Mouse (Mus musculus): ENCODE data around the gene Pik3r5.

Pik3r5 gene

GRCm38 (mm10) chr11:68531941-68532535, 100.1 kb downstream of the Pik3r5 start:
- DNase-seq: no peak

- DNase-seq: no peak
Measured at GRCm38 (mm10) chr11:68532773-68533172, 100.9 kb downstream of the Pik3r5 start.

DNA sequence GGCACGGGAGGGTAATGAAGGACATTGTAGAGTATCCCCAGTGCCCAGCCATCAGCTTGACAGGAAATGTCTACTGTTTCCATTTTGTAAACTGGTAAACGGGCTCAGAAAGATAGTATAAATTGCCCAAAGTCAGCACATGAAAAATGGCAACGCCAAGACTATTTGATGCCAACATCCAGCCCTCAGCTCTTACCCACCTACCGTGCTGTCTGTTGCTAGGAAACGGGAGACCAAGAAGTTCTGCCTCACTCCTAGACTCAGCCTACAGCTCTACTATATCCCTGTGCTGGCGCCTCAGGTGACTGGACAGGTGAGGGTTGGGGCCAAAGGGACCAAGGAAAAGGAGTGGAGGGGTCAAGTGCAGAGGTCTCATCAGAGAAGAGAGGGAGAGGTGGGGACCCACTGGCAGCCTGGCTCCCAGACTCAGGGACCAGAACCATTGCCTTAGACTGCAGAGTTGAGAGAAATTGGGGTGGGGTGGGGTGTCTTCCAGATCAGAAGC, 102.1 kb downstream of the Pik3r5 start:
- DNase-seq: peak in 1 of 2 experiments; percentile 21

- no peak for DNase-seq
Measured at GRCm38 (mm10) chr11:68536026-68536425, 104.1 kb downstream of the Pik3r5 start.

DNA sequence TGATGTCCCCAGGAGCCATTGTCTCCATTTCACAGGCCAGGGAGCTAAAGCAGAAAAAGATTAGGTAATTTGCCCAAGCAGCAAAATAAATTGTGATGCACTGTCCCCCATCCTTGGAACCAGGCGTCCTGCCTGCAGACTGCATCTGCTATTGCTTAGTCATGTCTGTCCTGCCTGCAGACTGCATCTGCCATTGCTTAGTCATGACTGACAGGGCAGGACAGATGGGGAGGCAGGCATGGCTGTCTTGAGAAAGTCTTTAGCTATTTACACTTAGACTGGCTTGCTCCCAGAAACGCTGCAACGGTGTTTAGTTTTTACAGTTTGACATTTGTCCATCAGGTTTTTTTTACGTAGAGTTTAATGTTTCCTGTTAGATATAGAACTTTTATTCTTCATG, 104.5 kb downstream of the Pik3r5 start:
- peak; percentile 30 to 38 for DNase-seq

- DNase-seq: no peak
Measured at GRCm38 (mm10) chr11:68539621-68540020, 107.7 kb downstream of the Pik3r5 start.

- peak; percentile 54 to 60 for DNase-seq
Measured at GRCm38 (mm10) chr11:68544554-68544953, 112.6 kb downstream of the Pik3r5 start.

GRCm38 (mm10) chr11:68545172-68545571, 113.3 kb downstream of the Pik3r5 start:
- no peak for DNase-seq

DNA sequence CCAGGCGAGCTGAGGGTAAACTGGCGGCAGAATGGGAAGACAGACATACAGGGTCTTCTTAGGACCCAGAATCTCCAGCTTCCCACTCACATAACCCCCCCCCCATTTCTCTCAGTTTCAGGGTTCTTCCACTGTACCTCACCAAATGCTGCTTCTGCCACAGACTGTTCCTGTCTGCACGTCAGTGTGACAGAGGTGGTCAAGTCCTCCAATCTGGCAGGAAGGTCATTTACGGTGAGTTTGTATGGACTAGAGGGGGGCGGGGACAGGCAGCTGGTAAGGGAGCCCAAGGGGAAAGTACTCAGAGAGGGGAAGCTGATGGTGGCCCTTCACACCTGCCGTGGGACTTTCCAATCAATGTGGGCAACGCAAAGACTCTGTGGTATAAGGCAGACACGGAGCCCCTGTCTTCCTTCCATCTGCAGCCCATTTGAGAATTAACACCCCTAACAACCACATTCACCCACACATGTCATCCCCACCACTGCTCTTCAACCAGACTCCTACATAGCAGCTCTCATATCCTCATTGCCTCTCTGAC, 113.8 kb downstream of the Pik3r5 start:
- DNase-seq: no peak

Data from cerebellum, postnatal 10 days (tissue).